Mouse (Mus musculus): ENCODE data around the gene Gm45799. TPM values are rescaled to one million over a fixed set of nuclear protein-coding genes. Genes with fewer than 3 reads are reported as not detected.

Gene Gm45799
- total RNA-seq, 2 experiments from 2014 or later, result 3.3 to 4.0 TPM

Other genes starting within 250 kb of the Gm45799 start
- 10 to 100 TPM; 18.7 to 19.5 TPM for gene Fam160a2, start 240.5 kb upstream of the Gm45799 start, total RNA-seq (2021)
- not detected for gene Cnga4, start 236.0 kb upstream of the Gm45799 start, total RNA-seq (2021)
- gene Cckbr, start 214.8 kb upstream of the Gm45799 start, total RNA-seq (2021), result not detected
- gene Cavin3, start 158.3 kb upstream of the Gm45799 start, total RNA-seq (2021), result 10 to 100 TPM; 22.8 to 26.4 TPM
- gene Smpd1, start 86.2 kb upstream of the Gm45799 start, total RNA-seq (2021), result 100 to 1,000 TPM; 155 to 156 TPM
- gene Apbb1, start 58.9 kb upstream of the Gm45799 start, total RNA-seq (2021), result 100 to 1,000 TPM in 1 of 2 experiments, 10 to 100 TPM in 1; 99.0 to 102 TPM
- not detected for gene Hpx, start 40.4 kb upstream of the Gm45799 start, total RNA-seq (2021)
- 10 to 100 TPM; 22.8 to 24.3 TPM for gene Trim3, start 7.0 kb upstream of the Gm45799 start, total RNA-seq (2021)
- 10 to 100 TPM; 80.9 to 90.1 TPM for gene Timm10b, start 496 bp upstream of the Gm45799 start, total RNA-seq (2021)
- 10 to 100 TPM; 16.4 to 17.1 TPM for gene Arfip2, start 136 bp upstream of the Gm45799 start, total RNA-seq (2021)
- gene Dnhd1, start 10.3 kb downstream of the Gm45799 start, total RNA-seq (2021), result under 1 TPM; 0.65 to 0.73 TPM
- 100 to 1,000 TPM in 1 of 2 experiments, 10 to 100 TPM in 1; 94.4 to 104 TPM for gene Ilk, start 96.0 kb downstream of the Gm45799 start, total RNA-seq (2021)
- gene Rrp8, start 96.8 kb downstream of the Gm45799 start, total RNA-seq (2021), result 1 to 10 TPM; 9.5 TPM
- 10 to 100 TPM; 90.1 to 90.3 TPM for gene Taf10, start 103.8 kb downstream of the Gm45799 start, total RNA-seq (2021)
- 10 to 100 TPM; 37.4 to 40.7 TPM for gene Tpp1, start 111.7 kb downstream of the Gm45799 start, total RNA-seq (2021)
- 10 to 100 TPM in 1 of 2 experiments, 1 to 10 TPM in 1; 9.1 to 10.6 TPM for gene Dchs1, start 147.1 kb downstream of the Gm45799 start, total RNA-seq (2021)
- 100 to 1,000 TPM; 108 to 110 TPM for gene Mrpl17, start 170.5 kb downstream of the Gm45799 start, total RNA-seq (2021)

Measured in heart, postnatal 25 days (tissue).